Mouse (Mus musculus) embryonic facial prominence, embryonic 14.5 days (tissue): ENCODE data around the gene Med20. TPM values are rescaled to one million over a fixed set of nuclear protein-coding genes. Genes with fewer than 3 reads are reported as not detected.

Source experiments
- ATAC-seq: fragments of 200-750 bp; cut with Nextera tagmentation; 2 replicates; pipeline ENCODE4 v1.8.0; 2017; ENCODE audit warnings: low read depth, moderate number of reproducible peaks, moderate TSS enrichment
- DNase-seq: peaks from one replicate; pipeline ENCODE4 v3.0.0-alpha.2; 2015; ENCODE audit warnings: low spot score
- H3K27ac ChIP-seq: fragments of 300-500 bp; sonication (generic); replicated peaks from 2 replicates; pipeline ENCODE4 v1.5.1; 2014; ENCODE audit warnings: low read depth, mild to moderate bottlenecking, low read length, moderate library complexity
- H3K27me3 ChIP-seq: fragments of 300-500 bp; sonication (generic); replicated peaks from 2 replicates; pipeline ENCODE4 v1.6.1; 2014; ENCODE audit warnings: low read length; ENCODE audit not compliant: control insufficient read depth, insufficient read depth
- H3K36me3 ChIP-seq: fragments of 300-500 bp; sonication (generic); 2 replicates; pipeline ENCODE4 v1.6.1; 2014; ENCODE audit warnings: low read length, mixed read lengths; ENCODE audit not compliant: control insufficient read depth, insufficient read depth
- H3K4me1 ChIP-seq: fragments of 300-500 bp; sonication (generic); 2 replicates; pipeline ENCODE4 v1.6.1; 2014; ENCODE audit warnings: antibody characterized with exemption, low read length; ENCODE audit not compliant: control insufficient read depth, insufficient read depth
- H3K4me2 ChIP-seq: fragments of 300-500 bp; sonication (generic); 2 replicates; pipeline ENCODE4 v1.6.1; 2014; ENCODE audit warnings: low read depth, mild to moderate bottlenecking, low read length, moderate library complexity, mixed read lengths
- H3K4me3 ChIP-seq: fragments of 300-500 bp; sonication (generic); 2 replicates; pipeline ENCODE4 v1.5.1; 2014; ENCODE audit warnings: low read depth, mild to moderate bottlenecking, low read length
- H3K9ac ChIP-seq: fragments of 300-500 bp; sonication (generic); 2 replicates; pipeline ENCODE4 v1.6.1; 2014; ENCODE audit warnings: low read depth, mild to moderate bottlenecking, low read length, moderate library complexity, mixed read lengths
- H3K9me3 ChIP-seq: fragments of 300-500 bp; sonication (generic); 2 replicates; pipeline ENCODE4 v1.6.1; 2016; ENCODE audit warnings: low read length; ENCODE audit not compliant: control insufficient read depth
- WGBS: fragments of 180-500 bp; shearing (Covaris S2); extraction: QIAGEN DNeasy Blood & Tissue Kit; methylation state at CpG from one replicate; pipeline ENCODE4 v1.1.7; 2014; 5-methylcytosine and 5-hydroxymethylcytosine counted together
- polyA plus RNA-seq: library from polyadenylated mRNA; unstranded; fragments of >200 nt; fragmentation: Nextera tagmentation; extraction: Ambion mirVana; gene quantifications from 2 replicates; pipeline ENCODE4 v1.2.1, GENCODE M21; 2014

The Med20 gene
- polyA plus RNA-seq, 1 experiment from 2014 or later, result 47.7 TPM

DNA sequence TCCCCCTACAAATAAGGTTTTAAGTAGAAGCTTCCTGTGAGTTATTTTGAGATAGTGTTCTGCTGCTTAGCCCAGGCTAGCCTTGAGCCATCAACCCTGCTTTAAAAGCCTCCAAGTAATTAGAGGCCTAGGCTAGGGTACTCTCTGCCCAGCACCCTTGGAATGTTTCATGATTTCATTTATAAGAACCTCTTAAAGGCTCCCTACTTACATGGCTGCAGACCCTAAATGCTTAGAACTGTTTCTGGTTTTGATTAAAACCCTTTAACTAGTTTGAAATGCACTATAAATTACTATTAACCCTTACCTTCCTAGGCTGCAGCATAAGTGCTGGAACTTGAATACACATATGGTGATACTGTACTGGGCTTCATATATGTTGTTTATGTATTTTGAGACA is 38.9 kb upstream of the Med20 start:
- Histone ChIP-seq H3K4me2 (no peak overlapping the region), H3K27ac (no peak overlapping the region), H3K36me3 (no peaks in the 10 kb centered on the region), H3K4me3 (no peak overlapping the region), H3K4me1 (no peaks in the 10 kb centered on the region), H3K9me3 (no peaks in the 10 kb centered on the region), H3K27me3 (no peaks in the 10 kb centered on the region), H3K9ac (no peak overlapping the region)
- DNase-seq (peak; percentile 19), ATAC-seq (no peak)

GRCm38 (mm10) chr17:47574028-47574427 is 37.4 kb upstream of the Med20 start:
- Histone ChIP-seq H3K27me3 (no peaks in the 10 kb centered on the region), H3K4me1 (no peaks in the 10 kb centered on the region), H3K9ac (no peak overlapping the region), H3K4me3 (no peak overlapping the region), H3K36me3 (no peaks in the 10 kb centered on the region), H3K4me2 (no peak overlapping the region), H3K27ac (no peak overlapping the region), H3K9me3 (no peaks in the 10 kb centered on the region)
- no peak for DNase-seq
- ATAC-seq, result no peak
- WGBS, result 53% methylated on average over 8 of the region's 8 CpGs

DNA sequence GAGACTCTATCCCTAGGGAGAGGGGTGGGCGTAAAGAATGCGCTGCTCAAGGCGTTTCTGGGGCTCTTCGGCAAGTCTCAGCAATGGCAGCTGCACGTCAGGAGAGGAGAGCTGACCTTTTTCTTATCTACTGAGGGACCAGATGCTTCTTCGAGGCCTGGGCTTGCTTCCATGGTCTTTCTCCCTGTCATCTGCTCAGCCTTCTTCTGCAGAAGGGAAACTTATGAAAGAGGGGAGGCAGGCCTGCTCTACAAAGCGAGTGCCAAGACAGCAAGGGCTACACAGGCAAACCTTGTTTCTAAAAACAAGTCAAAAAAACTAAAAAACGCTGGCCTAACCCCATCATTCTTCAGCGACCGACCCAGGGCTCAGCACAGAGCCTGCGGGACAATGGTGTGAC is 36.6 kb upstream of the Med20 start:
- H3K9me3 ChIP-seq, result no peaks in the 10 kb centered on the region
- H3K4me3 ChIP-seq, result no peak overlapping the region
- no peak overlapping the region for H3K9ac ChIP-seq
- ATAC-seq (no peak), DNase-seq (no peak)
- WGBS, result 60% methylated on average over 11 of the region's 11 CpGs
- no peaks in the 10 kb centered on the region for H3K27me3 ChIP-seq
- no peak overlapping the region for H3K4me2 ChIP-seq
- H3K4me1 ChIP-seq, result no peaks in the 10 kb centered on the region
- H3K36me3 ChIP-seq, result no peaks in the 10 kb centered on the region
- no peak overlapping the region for H3K27ac ChIP-seq

DNA sequence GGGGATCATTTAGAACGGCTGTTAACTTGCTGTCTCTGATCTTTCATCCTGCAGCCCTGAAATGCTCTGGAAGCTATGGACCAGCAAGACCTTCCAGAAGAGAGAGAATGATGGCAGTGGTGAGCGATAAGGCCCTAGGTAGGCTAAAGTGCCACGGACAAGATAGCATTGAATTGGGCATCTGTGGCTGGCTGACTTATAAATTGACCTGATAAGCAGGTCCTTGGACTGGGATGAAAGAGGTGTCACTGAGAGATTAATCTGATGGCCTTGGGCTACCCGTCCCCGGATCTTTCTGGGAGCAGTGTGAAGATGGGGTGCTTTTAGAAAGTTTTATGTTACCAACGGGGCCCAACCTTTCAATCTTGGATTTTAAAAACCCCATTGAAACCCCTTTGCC is 32.7 kb upstream of the Med20 start:
- H3K9ac ChIP-seq, result no peak overlapping the region
- H3K4me2 ChIP-seq, result no peak overlapping the region
- no peak overlapping the region for H3K4me3 ChIP-seq
- 84% methylated on average over 6 of the region's 6 CpGs for WGBS
- H3K4me1 ChIP-seq, result no peaks in the 10 kb centered on the region
- H3K9me3 ChIP-seq, result no peaks in the 10 kb centered on the region
- no peaks in the 10 kb centered on the region for H3K27me3 ChIP-seq
- H3K36me3 ChIP-seq, result no peaks in the 10 kb centered on the region
- no peak overlapping the region for H3K27ac ChIP-seq
- DNase-seq, result no peak
- no peak for ATAC-seq

DNA sequence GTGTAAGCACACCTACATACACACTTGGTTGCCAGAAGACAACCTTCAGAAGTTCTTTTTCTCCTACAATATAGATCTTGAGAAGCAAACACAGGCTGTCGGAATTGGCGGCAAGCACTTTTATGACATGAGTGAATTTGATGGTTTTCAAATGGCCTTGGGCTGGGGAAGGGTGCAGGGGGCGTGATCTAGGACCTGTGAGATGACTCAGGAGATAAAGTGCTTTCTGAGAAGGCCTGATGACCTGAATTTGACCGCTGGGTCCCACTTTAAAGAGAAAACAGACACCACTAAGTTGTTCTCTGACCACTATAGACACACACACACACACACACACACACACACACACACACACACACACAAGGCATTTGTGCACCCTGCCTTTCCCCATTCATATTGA is 30.4 kb upstream of the Med20 start:
- H3K36me3 ChIP-seq, result no peaks in the 10 kb centered on the region
- no peak overlapping the region for H3K9ac ChIP-seq
- H3K27ac ChIP-seq, result no peak overlapping the region
- H3K4me1 ChIP-seq, result no peaks in the 10 kb centered on the region
- H3K27me3 ChIP-seq, result no peaks in the 10 kb centered on the region
- DNase-seq (no peak), ATAC-seq (no peak)
- H3K4me2 ChIP-seq, result no peak overlapping the region
- WGBS, result 88% methylated on average over 4 of the region's 4 CpGs
- no peak overlapping the region for H3K4me3 ChIP-seq
- no peaks in the 10 kb centered on the region for H3K9me3 ChIP-seq

GRCm38 (mm10) chr17:47588517-47588916 is 22.9 kb upstream of the Med20 start:
- Histone ChIP-seq H3K4me1 (no peaks in the 10 kb centered on the region; the same call in 1 of the 2 replicates), H3K4me2 (no peak overlapping the region), H3K27ac (no peak overlapping the region), H3K9me3 (no peaks in the 10 kb centered on the region), H3K27me3 (no peaks in the 10 kb centered on the region), H3K9ac (no peak overlapping the region), H3K4me3 (no peak overlapping the region), H3K36me3 (no peaks in the 10 kb centered on the region)
- ATAC-seq (no peak), DNase-seq (no peak)
- WGBS, result 73% methylated on average over 8 of the region's 8 CpGs

- no peak overlapping the region for H3K4me2 ChIP-seq
- H3K36me3 ChIP-seq, result no peaks in the 10 kb centered on the region; the same call in 1 of the 2 replicates
- no peak for ATAC-seq
- no peaks in the 10 kb centered on the region; the same call in 1 of the 2 replicates for H3K4me1 ChIP-seq
- H3K9me3 ChIP-seq, result no peaks in the 10 kb centered on the region
- 88% methylated on average over 3 of the region's 3 CpGs for WGBS
- no peak overlapping the region for H3K27ac ChIP-seq
- H3K9ac ChIP-seq, result no peak overlapping the region
- H3K27me3 ChIP-seq, result no peaks in the 10 kb centered on the region
- DNase-seq, result no peak
- no peak overlapping the region for H3K4me3 ChIP-seq
Observed at GRCm38 (mm10) chr17:47591073-47591472, 20.3 kb upstream of the Med20 start.

DNA sequence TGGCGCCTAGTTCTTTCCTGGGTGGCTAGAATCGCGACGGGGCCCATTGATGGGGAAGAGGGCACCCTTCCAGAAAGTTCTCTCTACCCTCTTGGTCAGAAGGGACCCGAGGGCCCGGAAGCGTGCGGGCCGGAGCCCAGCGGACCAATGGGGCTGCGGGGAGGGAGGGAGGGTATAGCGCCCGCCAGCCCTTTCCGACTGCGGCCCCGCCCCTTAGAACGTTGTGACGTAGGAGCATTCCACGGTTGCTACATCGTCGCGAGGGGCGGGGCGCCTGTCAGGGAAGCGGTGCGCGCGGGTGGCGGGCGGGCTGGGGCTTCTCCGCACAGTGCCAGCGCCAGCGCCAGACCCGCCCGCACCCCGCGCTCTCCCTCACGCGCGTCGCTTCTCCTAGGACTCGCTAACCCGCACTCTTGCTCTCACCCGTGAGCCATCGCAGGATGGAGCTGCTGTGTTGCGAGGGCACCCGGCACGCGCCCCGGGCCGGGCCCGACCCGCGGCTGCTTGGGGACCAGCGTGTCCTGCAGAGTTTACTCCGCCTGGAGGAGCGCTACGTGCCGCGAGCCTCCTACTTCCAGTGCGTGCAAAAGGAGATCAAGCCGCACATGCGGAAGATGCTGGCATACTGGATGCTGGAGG is 18.0 kb upstream of the Med20 start:
- peak overlapping the region; percentile 95 for H3K9ac ChIP-seq
- peaks cover 18% of the 10 kb centered on the region for H3K36me3 ChIP-seq
- peak overlapping the region; percentile 99 for H3K27ac ChIP-seq
- H3K4me2 ChIP-seq, result peak overlapping the region; percentile 90
- ATAC-seq (peak; percentile 79), DNase-seq (peak; percentile 98)
- peaks cover 16% of the 10 kb centered on the region for H3K4me1 ChIP-seq
- H3K27me3 ChIP-seq, result no peaks in the 10 kb centered on the region
- under 1% methylated on average over 35 of the region's 63 CpGs for WGBS
- no peaks in the 10 kb centered on the region for H3K9me3 ChIP-seq
- peak overlapping the region; percentile 93 for H3K4me3 ChIP-seq

GRCm38 (mm10) chr17:47593854-47594182 is 17.6 kb upstream of the Med20 start:
- ATAC-seq, result no peak
- Histone ChIP-seq H3K27me3 (no peaks in the 10 kb centered on the region), H3K4me1 (peaks cover 16% of the 10 kb centered on the region), H3K27ac (peak overlapping the region; percentile 99), H3K36me3 (peaks cover 22% of the 10 kb centered on the region), H3K4me2 (peak overlapping the region; percentile 90), H3K4me3 (peak overlapping the region; percentile 93), H3K9me3 (no peaks in the 10 kb centered on the region), H3K9ac (peak overlapping the region; percentile 95)
- no peak for DNase-seq
- 0% methylated on average over 13 of the region's 13 CpGs for WGBS
